Mouse (Mus musculus) gastrocnemius, postnatal 10 days (tissue): Measurements from ENCODE around the gene Spata5. TPM values are rescaled to one million over a fixed set of nuclear protein-coding genes. Genes with fewer than 3 reads are reported as not detected.
"Not testable (repeated sequence)": the region's sequence is repeated elsewhere in the genome, so short reads cannot be mapped to it uniquely, and the experiment has no call there.

ENCODE experiments used
- DNase-seq: peaks from one replicate; pipeline ENCODE4 v3.0.0; 2021; ENCODE audit warnings: mixed read lengths
- total RNA-seq, 2 experiments: library from RNA; stranded (reverse); gene quantifications; 2 replicates each; pipeline ENCODE4 v1.2.3; 2021

The Spata5 gene
- total RNA-seq, 2 experiments from 2014 or later = 14.5 to 14.8 TPM

DNA sequence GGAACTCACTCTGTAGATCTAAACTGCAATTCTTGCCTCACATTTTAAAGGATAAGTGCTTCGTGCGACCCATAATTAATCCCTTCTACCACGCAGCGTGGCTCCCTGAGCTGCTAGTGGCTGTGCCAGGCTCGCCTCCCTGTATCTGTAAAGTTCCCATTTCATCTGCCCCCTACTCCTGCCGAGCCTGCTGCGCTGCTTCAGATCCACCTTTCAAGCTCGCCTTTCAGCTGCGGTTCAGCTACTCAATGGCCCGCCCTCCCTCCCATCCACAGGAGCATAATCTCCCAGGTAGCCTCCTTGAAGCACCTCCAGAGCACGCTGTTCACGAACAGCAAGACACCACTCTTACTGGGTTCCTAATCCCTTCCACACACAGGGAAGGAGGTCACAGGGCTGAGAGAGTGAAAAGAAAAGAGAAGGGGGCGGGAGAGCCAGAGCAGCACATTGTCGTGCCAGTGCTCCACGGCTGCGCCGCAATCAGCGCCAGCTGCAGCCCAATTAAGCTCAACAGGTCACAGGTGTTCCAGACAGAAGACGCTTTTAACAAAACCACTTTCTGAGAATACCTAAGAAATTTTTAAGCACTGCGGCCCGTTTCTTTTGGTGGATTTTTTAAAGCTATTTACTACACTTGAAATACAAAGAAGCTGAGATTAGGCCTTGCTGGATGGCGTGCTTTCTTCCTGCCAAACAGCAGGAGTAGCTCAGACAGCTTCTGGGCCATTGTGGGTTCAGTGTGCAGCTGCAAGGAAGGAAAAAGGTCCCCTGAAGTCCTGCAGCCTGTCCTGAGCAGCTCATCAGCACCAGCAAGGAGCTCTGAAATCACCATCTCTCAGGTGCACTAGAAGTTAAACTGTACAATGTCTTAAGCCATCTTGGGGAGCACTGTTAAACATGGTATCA is 150.2 kb downstream of the Spata5 start:
- DNase-seq = no peak

- DNase-seq = no peak
Observed at GRCm38 (mm10) chr3:37571633-37572032, 151.9 kb downstream of the Spata5 start.

- DNase-seq = no peak
Observed at GRCm38 (mm10) chr3:37572066-37572465, 152.4 kb downstream of the Spata5 start.

DNA sequence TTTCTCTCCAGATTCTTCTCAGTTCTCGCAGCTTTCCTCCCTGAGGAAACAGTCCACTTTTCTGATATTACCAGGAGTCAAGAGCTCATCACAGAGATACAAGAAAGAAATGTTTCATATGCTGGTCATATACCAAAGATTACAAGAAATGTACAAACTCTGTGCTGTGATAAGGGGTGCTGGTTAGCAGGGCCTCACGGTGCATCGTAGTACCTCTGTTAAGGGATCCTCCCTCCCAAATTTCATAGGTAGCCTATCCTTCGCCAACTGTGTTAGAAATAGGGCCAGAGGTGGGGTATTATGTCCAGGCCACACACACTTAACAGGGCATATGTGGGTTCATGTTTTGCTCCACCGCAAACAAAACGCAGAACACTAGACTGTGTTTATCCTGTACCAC is 157.1 kb downstream of the Spata5 start:
- DNase-seq = no peak

DNA sequence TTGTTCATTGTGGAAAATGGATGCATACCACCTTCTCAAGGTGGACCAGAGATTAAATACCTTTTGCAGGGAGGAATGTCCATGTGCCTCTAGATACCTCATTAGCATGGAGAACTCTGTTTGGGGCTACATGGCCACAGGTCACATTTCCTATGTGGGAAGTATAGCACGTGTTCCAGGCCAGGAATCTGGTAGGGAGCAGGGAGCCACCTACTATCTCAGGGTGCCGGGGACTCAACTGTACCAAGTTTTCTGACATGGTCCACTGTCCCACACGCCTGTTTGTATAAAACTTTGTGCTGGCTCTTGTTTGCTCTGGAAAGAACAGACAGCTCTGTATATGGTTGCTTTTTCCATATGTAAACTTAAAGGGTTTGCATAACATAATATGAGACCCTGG is 158.0 kb downstream of the Spata5 start:
- no peak for DNase-seq

- DNase-seq = no peak
Observed at GRCm38 (mm10) chr3:37584576-37584975, 164.9 kb downstream of the Spata5 start.

DNA sequence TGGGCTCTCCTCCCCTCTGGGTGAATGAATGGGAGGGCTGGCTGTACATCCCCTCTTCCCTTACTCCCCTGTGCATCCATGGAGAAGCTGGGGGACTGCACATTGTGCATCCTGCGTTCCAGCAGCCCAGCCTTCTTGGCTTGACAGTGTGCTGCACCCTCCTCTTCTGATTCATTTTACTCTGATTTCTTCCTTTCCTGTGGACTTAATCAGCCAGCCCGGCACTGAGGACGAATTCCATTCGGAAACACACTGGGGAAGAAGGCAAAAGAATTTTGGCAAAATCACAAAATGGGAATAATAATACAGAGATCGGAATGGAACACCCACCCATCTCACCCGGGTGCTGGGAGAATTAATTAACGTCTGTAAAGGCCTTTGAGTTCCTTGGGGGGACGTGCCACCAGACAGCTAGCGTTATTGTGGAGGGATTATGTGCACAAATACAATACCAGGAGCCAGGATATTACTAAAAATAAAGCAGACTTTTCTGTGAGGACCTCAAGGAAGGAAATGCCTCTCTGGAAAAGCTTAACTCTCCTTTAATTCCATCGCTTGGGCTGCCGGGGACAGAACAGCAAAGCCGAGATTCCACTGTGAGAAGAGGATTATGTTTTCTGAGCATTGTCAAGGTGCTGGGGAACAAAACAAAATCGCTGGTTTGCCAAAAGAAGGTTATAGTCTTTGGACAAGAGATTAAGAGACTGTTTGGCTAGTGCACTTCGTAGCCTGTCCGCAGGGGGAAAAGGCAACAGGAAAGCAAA is 166.5 kb downstream of the Spata5 start:
- peak; percentile 27 for DNase-seq

DNA sequence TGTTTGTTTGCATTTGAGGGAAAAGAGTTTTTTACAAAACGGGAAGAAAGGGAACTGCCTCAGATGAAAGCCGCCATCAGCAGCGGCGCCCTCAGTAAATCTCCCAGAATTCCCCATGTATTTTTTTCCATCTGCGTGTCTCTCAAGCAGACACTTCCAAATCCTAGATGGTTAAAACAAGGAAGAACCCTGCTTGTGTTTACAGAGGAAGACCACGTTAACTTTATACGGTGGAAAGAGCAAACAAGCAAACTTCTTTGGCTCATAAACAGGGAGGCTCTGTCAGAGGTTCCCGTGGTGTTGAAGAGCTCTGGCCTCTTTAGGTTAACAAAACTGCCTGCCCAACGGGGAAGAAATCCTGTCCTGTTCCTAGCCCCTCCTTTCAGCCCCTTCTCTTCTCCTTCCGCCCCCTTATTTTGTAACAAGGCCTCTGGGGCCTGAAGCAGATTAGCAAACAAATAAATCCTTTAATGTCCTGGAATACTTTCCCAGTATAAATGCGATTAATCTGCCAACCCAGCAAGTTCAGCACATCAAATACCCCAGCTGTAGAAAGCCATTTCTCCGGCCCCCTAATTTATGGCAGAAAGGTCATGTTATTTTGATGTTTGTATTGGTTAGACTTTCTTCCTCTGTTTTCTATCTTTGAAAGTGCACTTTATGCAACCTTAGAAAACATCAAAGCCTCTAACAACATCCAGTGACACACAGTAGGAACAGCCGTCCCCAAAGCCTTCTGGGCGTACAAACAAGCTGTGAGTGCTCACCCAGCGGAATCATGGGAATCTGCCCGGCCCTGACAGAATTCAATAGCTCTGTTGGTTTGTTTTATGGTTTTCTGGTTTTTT is 167.3 kb downstream of the Spata5 start:
- no peak for DNase-seq

GRCm38 (mm10) chr3:37595721-37596120 is 176.0 kb downstream of the Spata5 start:
- DNase-seq = no peak

GRCm38 (mm10) chr3:37596519-37596918 is 176.8 kb downstream of the Spata5 start:
- DNase-seq = no peak

DNA sequence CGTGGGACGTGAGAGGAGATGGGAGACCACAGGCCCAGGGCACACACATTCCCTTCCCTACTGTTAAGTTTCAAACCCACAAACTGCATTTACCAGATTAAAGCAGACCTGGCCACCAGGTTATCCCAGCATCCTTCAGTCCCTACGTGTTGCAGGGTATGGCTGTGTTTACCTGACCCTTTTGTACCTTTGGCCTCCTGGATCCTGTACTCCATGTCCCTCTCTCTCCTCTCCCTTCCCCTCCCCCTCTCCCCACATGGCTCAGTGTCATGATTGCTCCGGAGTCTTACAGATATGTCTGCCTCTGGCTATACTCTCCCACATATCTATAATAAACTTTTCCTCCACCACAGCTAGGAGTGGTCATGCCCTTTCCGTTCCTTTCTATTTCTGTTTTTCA is 177.5 kb downstream of the Spata5 start:
- no peak for DNase-seq

- DNase-seq = not testable (repeated sequence)
Observed at GRCm38 (mm10) chr3:37599641-37600040, 179.9 kb downstream of the Spata5 start.

DNA sequence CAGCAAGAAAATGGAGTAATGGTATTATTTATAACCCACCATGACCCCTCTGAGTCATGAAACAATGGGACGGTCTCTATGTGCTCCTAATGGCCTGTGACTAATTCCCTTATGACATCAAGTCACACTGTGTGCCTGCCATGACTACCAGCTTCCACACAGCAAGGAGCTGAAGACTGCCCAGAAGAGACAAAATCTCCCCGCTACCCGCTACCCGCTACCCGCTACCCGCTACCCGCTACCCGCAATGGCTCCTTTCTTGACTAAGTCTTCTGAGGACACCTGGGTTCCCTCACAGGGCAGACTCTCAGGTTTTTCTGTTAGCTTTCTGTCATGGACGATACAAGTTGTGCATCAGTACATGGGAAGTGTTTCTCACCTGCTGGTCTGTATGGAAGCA is 182.7 kb downstream of the Spata5 start:
- DNase-seq = no peak

- DNase-seq = no peak
Observed at GRCm38 (mm10) chr3:37602890-37603289, 183.2 kb downstream of the Spata5 start.

DNA sequence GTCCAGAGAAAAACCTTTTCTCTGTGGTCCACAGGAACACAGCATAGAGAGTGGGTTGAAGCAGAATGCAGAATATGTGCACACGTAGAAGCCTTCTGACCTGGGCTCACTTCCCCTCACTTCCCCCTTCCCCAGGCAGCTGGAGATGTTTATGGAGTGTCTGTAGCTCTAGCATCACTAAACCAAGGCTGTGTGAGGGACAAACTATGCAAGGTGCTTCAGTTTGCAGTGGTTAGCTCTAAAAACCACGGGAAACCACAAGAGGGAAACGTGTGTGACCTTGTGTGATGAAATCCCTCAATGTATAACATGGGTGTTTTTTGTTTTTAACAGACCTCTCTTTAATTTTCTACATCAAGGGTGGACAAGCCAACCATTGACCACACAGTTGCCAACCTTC is 183.8 kb downstream of the Spata5 start:
- no peak for DNase-seq

DNA sequence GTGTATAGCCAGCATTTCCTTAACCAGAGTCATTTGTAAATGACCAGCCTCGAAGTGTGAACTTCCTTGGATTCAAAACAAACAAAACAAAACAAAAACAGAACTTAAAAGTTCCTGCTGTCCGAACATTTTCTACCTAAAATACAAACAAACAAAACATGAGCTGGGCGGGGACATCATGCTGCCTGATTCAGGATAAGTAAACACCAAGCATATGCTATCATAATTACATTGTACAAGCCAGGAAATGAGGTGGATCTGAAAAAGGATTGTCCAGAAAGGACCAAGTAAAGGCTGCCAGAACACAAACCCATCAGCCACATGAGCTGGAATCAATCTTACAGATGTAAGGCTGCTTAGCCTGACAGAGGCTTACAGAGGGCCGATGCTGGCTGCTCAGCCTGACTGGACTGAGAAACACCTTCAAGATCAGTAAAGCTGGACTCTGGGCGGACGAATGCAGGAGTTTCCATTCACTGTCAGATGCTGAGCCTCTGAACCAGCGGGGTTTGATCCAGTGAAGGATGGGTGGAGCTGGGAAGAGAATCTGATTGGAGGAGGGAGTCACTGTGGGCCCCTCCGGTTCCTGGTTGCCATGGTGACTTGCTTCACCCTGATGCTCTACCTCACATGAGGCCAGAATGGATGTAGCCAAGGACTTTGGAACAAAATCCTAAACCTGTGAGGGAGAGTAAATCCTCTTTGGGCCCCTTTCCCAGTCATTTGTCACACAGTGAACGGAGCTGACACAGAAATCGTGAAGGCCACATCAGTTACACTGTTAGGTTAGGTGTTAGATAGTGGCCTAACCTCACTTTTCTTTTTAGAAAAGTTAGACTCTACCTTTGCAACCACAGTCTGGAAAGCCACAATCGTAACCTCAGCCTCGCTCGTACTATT is 185.5 kb downstream of the Spata5 start:
- DNase-seq = no peak

DNA sequence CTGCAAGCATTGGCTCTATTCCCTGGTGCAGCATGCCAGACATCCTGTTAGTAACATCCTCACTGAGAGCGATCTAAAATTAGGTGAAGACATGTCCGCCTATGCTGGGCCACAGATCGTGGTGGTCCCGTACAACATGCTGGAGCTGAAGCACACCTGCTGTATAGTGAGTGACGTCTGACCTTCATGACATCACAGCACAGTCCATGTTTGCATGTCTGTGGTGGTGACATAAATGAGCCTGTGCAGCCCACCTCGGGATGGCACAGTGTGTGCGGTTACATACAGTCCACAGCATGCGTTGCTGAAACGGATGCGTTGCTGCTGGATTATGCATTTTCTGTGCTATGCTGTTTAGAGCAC is 186.2 kb downstream of the Spata5 start:
- DNase-seq = peak; percentile 23

DNA sequence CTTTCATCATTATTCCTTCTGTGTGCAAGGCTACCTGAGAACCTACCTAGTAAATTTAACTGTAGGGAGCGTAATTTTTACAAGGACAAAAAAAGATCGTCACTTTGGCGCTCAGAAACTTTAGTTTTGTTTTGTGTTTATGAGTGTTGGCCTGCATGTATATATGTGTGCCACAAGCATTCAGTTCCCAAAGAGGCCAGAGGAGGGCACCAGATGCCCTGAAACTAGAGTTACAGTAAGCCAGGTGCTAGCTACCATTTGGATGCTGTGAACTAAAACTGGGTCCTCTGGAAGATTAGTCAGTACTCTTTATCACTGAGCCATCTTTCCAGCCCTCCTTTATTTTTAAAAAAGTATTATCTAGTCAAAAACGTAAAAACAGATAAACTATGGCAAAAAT is 189.2 kb downstream of the Spata5 start:
- DNase-seq = no peak

DNA sequence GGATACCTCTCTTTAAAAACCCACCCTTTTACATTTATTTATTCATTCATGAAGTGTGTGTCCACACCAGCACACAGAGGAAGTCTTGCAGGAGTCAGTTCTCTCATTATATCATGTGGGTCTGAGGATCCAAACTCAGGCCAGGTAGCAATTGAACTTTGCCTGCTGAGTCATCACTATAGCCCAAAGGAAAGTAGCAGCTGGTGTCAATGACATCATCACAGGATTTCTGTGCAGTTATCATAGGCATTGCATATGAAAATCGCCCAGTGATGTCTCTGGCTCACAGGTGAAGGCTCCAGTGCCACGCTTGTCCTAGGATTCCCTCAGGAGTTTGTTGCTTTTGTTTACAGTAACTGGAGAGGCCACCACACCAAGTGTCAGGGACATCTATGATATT is 191.0 kb downstream of the Spata5 start:
- DNase-seq = no peak

- DNase-seq = peak; percentile 20
Observed at GRCm38 (mm10) chr3:37613722-37614121, 194.0 kb downstream of the Spata5 start.

DNA sequence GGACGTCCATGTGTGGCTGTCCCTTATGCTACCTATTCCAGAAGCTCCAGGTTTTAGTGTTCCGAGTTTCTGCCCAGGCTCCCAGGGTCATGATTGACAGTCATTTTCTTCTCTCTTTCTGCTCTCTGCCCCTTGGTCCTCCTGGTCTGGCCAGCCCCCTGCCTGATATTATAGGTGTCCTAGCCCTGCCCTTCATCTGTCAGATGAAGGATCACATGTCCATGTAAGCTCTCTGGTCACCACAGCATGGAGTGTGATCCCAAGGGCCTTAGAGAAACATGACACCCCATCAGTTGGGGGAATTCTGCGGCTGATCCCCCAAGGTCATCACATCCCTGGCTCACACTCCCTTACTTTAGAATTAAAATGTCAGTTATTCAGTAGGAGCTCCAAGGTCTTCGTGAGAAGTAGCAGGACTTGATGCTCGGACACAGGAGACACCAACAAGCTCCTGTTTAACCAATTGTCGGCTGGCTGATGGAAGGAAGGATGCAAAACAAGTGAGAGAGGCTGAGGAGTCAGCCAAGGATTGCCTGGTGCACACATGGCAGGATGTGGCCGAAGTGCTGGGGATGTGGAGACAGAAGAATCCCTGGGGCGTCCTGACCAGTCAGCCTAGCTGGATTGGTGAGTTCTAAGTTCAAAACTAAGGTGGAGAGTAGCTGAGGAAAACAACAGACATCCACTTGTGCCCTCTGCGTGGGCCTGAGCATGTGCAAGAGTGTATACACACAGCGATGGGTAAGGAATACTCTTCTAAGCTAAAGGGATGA is 195.4 kb downstream of the Spata5 start:
- DNase-seq = no peak
